Mouse (Mus musculus): ENCODE results near the gene Taf5l. TPM values are rescaled to one million over a fixed set of nuclear protein-coding genes. Genes with fewer than 3 reads are reported as not detected.

The Taf5l gene
- 18.6 and 20.7 TPM in 2 replicates for polyA plus RNA-seq (2015; fragmentation: Nextera tagmentation; extraction: Ambion mirVana)

DNA sequence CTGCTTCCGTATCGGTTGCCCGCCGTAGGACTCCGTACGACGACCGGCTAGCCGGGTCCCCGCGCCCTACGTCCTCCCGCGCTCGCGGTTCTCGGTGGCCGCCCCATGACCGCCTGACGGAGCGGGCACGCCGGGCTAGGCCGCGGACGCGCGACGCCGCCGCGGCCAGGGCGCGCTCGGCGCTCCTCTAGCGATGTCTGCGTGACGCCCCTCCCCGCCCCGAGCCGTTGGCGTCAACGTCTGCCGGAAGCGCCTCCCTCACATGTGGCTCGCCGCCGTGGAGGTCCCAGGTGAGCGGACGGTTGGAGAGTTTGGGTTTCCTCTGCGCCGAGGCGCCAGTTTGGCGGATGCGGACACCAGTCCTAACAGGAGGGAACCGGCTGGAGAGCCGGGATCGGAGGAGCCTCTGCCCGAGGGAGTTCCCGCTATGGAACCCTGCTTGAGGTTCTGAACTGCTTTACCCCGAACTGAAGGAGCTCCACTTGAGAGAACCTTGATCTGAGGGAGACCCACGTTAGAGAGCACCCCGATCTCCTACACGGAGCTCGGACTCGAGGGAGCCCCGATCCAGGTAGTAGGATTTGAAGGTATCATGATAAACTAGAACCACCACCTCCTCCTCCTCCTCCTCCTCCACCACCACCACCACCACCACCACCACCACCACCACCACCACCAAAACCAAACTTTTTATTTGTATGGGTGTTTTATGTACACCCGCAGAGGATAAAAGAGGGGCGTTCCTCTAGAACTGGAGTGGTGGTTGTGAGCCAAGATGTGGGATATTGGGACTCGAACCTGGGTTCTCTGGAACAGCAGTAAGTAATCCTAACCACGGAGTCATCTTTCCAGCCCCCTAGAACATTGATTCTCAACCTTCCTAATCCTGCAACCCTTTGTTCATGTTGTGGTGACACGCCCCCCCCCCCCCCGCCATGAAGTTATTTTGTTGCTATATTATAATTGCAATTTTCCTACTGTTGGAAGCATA lies at the start of gene Taf5l, which contains the start of gene Urb2:
Taf5l (minus strand) TSS at position 161 of the 991 bp plus-strand sequence.
Urb2 (plus strand) TSS at position 272 of the 991 bp plus-strand sequence.
- H3K9me3 ChIP-seq (ENCODE audit: control insufficient read depth, low read length): no peaks in the 10 kb centered on the region
- peak within 1 kb of the TSS; percentile 78 for H3K4me2 ChIP-seq (ENCODE audit: low read length)
- H3K9ac ChIP-seq (ENCODE audit: low read depth, low read length): peak within 1 kb of the TSS; percentile 82
- 0 out of 2 replicates have a peak, but pooled peaks cover 2% of the 10 kb centered on the region for H3K36me3 ChIP-seq (ENCODE audit: control insufficient read depth, insufficient read depth, low read length)
- peaks cover 20% of the 10 kb centered on the region for H3K4me1 ChIP-seq (ENCODE audit: control insufficient read depth, insufficient read depth, low read depth, low read length)
- WGBS: under 1% methylated on average over 66 of the region's 74 CpGs
- peak; percentile 96 for ATAC-seq
- peak within 1 kb of the TSS; percentile 87 for H3K4me3 ChIP-seq (ENCODE audit: low read length)
- H3K27ac ChIP-seq (ENCODE audit: low read depth, low read length): peak within 1 kb of the TSS; percentile 95
- H3K27me3 ChIP-seq (replicated peaks; ENCODE audit: control insufficient read depth, insufficient read depth, low read length): no peaks in the 10 kb centered on the region

DNA sequence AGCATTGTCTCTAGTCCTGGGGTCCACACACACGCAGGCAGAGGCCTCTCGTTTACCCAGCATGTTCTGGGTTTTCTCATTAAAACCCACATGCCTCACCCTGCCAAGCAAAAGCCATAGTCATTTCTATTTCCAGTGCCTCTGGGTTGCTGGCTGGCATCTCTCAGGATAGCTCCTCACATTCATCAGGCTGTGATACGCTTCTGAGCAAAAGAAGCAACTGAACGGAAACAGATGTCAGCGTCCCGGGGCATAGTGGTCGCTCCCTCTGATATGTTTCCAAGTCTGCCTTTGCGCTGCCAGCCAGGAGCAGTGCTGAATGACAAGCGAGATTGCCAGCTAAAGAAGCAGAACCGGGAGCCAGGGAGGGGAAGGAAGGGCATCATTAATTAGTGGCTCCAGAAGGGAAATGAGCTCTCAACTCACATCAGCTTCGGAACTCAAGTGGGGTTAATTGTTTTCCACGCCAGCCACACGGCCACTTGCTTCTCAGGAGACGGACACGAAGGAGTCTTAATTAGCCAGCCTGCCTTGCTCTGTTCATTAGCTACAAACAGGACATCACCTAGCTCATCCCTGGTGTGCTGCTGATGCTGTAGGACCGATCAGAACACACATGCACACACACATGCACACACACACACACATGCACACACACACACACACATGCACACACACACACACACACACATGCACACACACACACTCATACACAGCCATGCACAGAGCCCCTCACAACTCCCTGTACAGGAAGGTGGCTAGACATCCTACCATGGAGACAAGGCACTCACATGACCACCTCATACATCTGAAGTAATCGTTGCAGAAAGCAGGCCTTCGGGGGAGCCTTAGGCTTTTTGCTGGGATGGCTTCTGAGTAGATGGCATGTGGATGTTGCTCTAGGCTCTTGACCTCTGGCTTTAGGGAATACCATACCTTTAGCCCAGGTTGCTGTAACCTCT lies 49.4 kb upstream of the Taf5l start:
- Histone ChIP-seq H3K4me1 (ENCODE audit: control insufficient read depth, insufficient read depth, low read depth, low read length) (peaks cover 20% of the 10 kb centered on the region), H3K9ac (ENCODE audit: low read depth, low read length) (peak overlapping the region; percentile 32; the same call in 1 of the 2 replicates), H3K36me3 (ENCODE audit: control insufficient read depth, insufficient read depth, low read length) (no peaks in the 10 kb centered on the region), H3K4me2 (ENCODE audit: low read length) (no peak overlapping the region; the same call in 1 of the 2 replicates), H3K27ac (ENCODE audit: low read depth, low read length) (no peak overlapping the region), H3K27me3 (replicated peaks; ENCODE audit: control insufficient read depth, insufficient read depth, low read length) (no peaks in the 10 kb centered on the region), H3K9me3 (ENCODE audit: control insufficient read depth, low read length) (no peaks in the 10 kb centered on the region), H3K4me3 (ENCODE audit: low read length) (no peak overlapping the region)
- WGBS: 19% methylated on average over 18 of the region's 18 CpGs
- ATAC-seq: peak; percentile 83

DNA sequence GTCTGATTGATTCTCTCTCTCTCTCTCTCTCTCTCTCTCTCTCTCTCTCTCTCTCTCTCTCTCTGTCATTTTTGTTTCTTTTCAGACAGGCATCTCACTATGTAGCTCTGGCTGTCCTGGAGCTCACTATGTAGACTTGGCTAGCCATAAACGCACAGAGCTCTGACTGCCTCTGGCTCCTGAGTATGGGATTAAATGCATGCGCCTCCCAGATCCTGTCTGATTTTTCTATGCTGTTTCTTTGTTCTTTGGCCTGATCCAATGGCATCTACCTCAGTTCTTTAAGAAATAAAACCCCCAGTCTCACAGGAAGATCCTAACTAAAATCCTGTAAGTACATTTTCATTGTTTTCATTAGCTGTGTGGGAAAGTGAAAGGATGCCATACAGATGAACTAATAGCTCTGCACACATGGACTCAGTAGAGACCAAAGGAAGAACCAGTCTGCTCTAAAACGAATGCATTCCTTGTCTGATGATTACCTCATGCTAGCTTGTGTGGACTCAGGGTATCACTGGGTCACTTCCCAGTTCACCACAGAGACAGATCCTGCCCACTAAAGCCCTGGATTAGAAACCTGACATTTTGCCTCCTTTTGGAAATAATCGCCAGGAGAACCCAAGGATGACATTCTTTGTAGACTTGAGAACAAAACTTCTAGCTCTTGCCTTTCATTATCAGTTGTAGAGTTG lies 46.0 kb upstream of the Taf5l start:
- Histone ChIP-seq H3K4me2 (ENCODE audit: low read length) (no peak overlapping the region), H3K4me3 (ENCODE audit: low read length) (no peak overlapping the region), H3K9ac (ENCODE audit: low read depth, low read length) (no peak overlapping the region), H3K4me1 (ENCODE audit: control insufficient read depth, insufficient read depth, low read depth, low read length) (peaks cover 20% of the 10 kb centered on the region), H3K27me3 (replicated peaks; ENCODE audit: control insufficient read depth, insufficient read depth, low read length) (no peaks in the 10 kb centered on the region), H3K27ac (ENCODE audit: low read depth, low read length) (no peak overlapping the region), H3K36me3 (ENCODE audit: control insufficient read depth, insufficient read depth, low read length) (no peaks in the 10 kb centered on the region), H3K9me3 (ENCODE audit: control insufficient read depth, low read length) (no peaks in the 10 kb centered on the region)
- ATAC-seq: no peak
- WGBS: 75% methylated on average over 4 of the region's 4 CpGs

DNA sequence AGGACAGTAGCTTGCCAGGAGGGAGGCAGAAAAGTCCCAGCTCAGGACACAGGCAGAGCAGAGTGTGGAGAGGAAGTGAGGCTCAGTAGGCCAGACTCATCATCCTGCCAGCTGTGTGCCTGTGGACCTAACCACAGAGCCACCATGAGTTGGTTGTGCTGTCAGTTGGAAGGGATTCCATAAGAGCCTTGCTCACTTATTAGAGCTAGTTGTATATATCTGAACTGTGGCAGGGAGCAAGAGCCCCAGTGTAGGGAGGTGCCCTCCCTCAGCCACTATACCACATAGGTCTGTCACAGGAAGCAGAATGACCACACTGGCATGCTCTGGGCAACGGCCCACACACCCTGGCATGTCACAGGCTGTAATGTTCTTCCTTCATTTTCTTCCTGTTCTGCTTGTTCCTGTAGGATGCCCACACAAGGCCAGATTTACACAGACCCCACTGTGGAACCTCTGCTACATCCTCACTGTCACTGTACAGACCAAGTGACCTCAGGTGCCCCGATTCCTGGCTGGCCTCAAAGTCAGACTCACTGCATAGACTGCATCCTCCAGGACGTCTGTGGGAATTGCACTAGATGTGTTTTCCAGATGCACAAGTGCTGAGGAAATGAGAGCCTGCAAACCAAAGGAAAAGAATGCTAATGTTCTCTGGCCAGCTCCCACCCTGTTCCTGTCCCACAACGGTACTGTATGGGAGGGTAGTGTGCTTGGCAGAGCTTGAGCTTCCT lies 45.3 kb upstream of the Taf5l start:
- ATAC-seq: no peak
- Histone ChIP-seq H3K9me3 (ENCODE audit: control insufficient read depth, low read length) (no peaks in the 10 kb centered on the region), H3K27me3 (replicated peaks; ENCODE audit: control insufficient read depth, insufficient read depth, low read length) (no peaks in the 10 kb centered on the region), H3K4me3 (ENCODE audit: low read length) (no peak overlapping the region), H3K9ac (ENCODE audit: low read depth, low read length) (no peak overlapping the region), H3K36me3 (ENCODE audit: control insufficient read depth, insufficient read depth, low read length) (no peaks in the 10 kb centered on the region), H3K27ac (ENCODE audit: low read depth, low read length) (no peak overlapping the region), H3K4me1 (ENCODE audit: control insufficient read depth, insufficient read depth, low read depth, low read length) (peaks cover 19% of the 10 kb centered on the region), H3K4me2 (ENCODE audit: low read length) (no peak overlapping the region)
- WGBS: 78% methylated on average over 4 of the region's 4 CpGs

DNA sequence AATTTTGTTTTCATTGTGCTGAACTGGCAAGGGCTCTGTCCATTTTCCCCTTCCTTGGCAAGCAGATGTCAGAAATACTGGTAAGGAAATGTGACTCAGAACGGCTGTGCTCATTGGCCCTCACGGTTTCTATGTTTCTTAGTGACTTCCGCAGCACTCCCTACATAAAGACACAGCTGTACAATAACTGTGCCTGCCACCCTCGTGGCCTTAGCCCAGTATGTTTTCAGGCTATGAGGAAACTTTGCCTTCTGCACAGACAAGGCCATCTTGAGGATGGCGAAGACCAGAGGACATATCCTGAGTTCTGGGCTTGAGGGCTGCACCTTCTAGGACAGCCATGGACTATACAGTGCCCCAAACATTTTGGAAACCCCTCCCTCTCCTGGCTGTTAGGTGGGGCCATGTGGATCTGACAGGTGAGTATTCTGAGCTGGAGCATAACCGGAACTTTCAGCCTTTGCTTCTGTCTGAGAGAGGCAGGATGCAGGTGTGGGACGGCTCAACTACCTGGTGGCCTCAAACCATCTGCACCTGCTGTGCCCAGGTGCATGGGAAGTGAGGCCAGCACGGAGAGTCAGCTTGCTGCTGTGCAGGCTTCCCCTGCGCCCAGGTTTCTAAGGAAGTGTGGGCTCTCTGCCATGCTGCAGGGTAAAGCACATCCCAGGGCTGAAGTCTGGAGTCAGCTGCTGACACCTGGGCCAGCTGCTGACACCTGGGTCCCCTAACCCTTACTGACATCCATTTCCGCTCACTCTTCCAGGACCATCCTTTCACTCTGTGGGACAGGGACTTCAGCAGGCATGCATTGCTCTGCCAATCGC lies 35.8 kb upstream of the Taf5l start:
- no peak overlapping the region for H3K9ac ChIP-seq (ENCODE audit: low read depth, low read length)
- H3K27ac ChIP-seq (ENCODE audit: low read depth, low read length): no peak overlapping the region
- WGBS: 78% methylated on average over 11 of the region's 11 CpGs
- no peak overlapping the region for H3K4me2 ChIP-seq (ENCODE audit: low read length)
- no peaks in the 10 kb centered on the region for H3K27me3 ChIP-seq (replicated peaks; ENCODE audit: control insufficient read depth, insufficient read depth, low read length)
- H3K4me1 ChIP-seq (ENCODE audit: control insufficient read depth, insufficient read depth, low read depth, low read length): no peaks in the 10 kb centered on the region
- no peak for ATAC-seq
- no peaks in the 10 kb centered on the region for H3K36me3 ChIP-seq (ENCODE audit: control insufficient read depth, insufficient read depth, low read length)
- no peaks in the 10 kb centered on the region for H3K9me3 ChIP-seq (ENCODE audit: control insufficient read depth, low read length)
- H3K4me3 ChIP-seq (ENCODE audit: low read length): no peak overlapping the region

DNA sequence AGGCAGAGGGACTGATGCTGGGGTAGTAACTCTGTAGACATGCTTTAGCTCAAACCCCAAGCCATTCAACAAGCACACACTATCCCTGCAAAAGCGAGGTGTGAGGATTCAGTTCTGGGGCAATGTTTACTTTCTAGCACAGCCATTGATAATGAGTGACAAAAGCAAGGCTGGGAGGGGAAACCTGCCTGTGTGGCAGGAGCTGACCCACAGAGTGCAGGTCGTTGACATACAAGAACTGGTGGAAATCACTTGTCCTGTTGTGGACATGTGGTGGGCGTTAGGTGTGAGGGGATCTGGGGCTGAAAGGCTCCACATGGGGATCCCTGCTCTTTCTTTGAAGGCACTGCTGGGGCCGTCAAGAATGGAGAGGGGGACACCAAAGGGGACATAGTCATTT lies 31.4 kb upstream of the Taf5l start:
- Histone ChIP-seq H3K27me3 (replicated peaks; ENCODE audit: control insufficient read depth, insufficient read depth, low read length) (no peaks in the 10 kb centered on the region), H3K9ac (ENCODE audit: low read depth, low read length) (no peak overlapping the region), H3K27ac (ENCODE audit: low read depth, low read length) (no peak overlapping the region), H3K4me1 (ENCODE audit: control insufficient read depth, insufficient read depth, low read depth, low read length) (no peaks in the 10 kb centered on the region), H3K36me3 (ENCODE audit: control insufficient read depth, insufficient read depth, low read length) (peaks cover 3% of the 10 kb centered on the region; the same call in 1 of the 2 replicates), H3K4me2 (ENCODE audit: low read length) (no peak overlapping the region), H3K9me3 (ENCODE audit: control insufficient read depth, low read length) (no peaks in the 10 kb centered on the region), H3K4me3 (ENCODE audit: low read length) (no peak overlapping the region)
- no peak; the same call in 1 of the 2 replicates for ATAC-seq
- 68% methylated on average over 4 of the region's 4 CpGs for WGBS

DNA sequence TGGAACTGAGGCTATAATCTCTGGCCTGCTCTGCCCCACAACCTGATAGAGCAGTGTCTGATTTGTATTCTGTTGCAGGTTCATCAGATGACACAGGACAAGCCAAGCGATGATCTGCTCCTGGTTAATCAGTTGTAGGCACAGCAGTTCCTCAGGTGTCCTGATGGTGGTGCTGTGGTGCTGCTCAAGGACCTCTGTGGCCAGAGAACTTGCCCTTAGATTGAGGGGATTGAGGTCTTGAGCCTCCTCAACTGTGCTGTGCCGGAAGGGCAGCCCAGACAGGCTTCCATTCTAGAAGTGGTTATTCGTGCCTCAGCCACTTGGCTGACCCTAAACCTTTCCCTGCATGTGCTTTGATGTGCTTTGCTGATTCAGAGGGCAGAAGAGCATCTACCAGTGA lies 30.9 kb upstream of the Taf5l start:
- Histone ChIP-seq H3K4me1 (ENCODE audit: control insufficient read depth, insufficient read depth, low read depth, low read length) (no peaks in the 10 kb centered on the region), H3K9ac (ENCODE audit: low read depth, low read length) (no peak overlapping the region), H3K36me3 (ENCODE audit: control insufficient read depth, insufficient read depth, low read length) (peaks cover 4% of the 10 kb centered on the region), H3K4me2 (ENCODE audit: low read length) (no peak overlapping the region), H3K4me3 (ENCODE audit: low read length) (no peak overlapping the region), H3K27me3 (replicated peaks; ENCODE audit: control insufficient read depth, insufficient read depth, low read length) (no peaks in the 10 kb centered on the region), H3K9me3 (ENCODE audit: control insufficient read depth, low read length) (no peaks in the 10 kb centered on the region), H3K27ac (ENCODE audit: low read depth, low read length) (no peak overlapping the region)
- ATAC-seq: peak; percentile 63
- WGBS: 16% methylated on average over 3 of the region's 3 CpGs
